Mouse (Mus musculus) liver, postnatal 0 days (tissue): ENCODE measurements around the gene H2-Eb1.

ENCODE experiments used
- CTCF ChIP-seq: sonication (generic); IDR thresholded peaks from 2 replicates; pipeline ENCODE4 v1.5.1; 2016; ENCODE audit warnings: antibody characterized with exemption, low read depth
- EP300 ChIP-seq: IDR thresholded peaks from 2 replicates; pipeline ENCODE4 v1.6.1; 2016; ENCODE audit warnings: antibody characterized with exemption, low read depth, mild to moderate bottlenecking

GRCm38 (mm10) chr17:34354539-34354938 is 48.9 kb downstream of the H2-Eb1 start, which contains the start of gene Btnl2:
- TF ChIP-seq CTCF (no peak), EP300 (no peak)
